Mouse (Mus musculus) MEL (cell line): ENCODE measurements around the gene Slc25a12.

ENCODE experiments used
- CTCF ChIP-seq, 3 experiments: IDR thresholded peaks in 2 of 3; conservative IDR thresholded peaks in 1 of 3; 2 replicates each; pipeline ENCODE4 v1.5.1; 2011 to 2012; ENCODE audit warnings: low read length in 3 of 3, low read depth in 2 of 3, mild to moderate bottlenecking in 2 of 3, improper control_type of control experiment in 1 of 3, inconsistent platforms in 1 of 3, mixed read lengths in 1 of 3, moderate library complexity in 1 of 3; ENCODE audit not compliant: control insufficient read depth in 1 of 3, insufficient read depth in 1 of 3, poor library complexity in 1 of 3, severe bottlenecking in 1 of 3
- POLR2A ChIP-seq, 2 experiments: IDR thresholded peaks; 2 replicates each; pipeline ENCODE4 v1.6.1; 2011 to 2012; ENCODE audit warnings: low read length in 2 of 2, mild to moderate bottlenecking in 2 of 2, control low read depth in 1 of 2, improper control_type of control experiment in 1 of 2, low read depth in 1 of 2, moderate library complexity in 1 of 2; ENCODE audit not compliant: control insufficient read depth in 1 of 2, insufficient read depth in 1 of 2, poor library complexity in 1 of 2
- RAD21 ChIP-seq: IDR thresholded peaks from 2 replicates; pipeline ENCODE4 v1.6.1; 2011; ENCODE audit warnings: mild to moderate bottlenecking, low read depth, low read length, improper control_type of control experiment

DNA sequence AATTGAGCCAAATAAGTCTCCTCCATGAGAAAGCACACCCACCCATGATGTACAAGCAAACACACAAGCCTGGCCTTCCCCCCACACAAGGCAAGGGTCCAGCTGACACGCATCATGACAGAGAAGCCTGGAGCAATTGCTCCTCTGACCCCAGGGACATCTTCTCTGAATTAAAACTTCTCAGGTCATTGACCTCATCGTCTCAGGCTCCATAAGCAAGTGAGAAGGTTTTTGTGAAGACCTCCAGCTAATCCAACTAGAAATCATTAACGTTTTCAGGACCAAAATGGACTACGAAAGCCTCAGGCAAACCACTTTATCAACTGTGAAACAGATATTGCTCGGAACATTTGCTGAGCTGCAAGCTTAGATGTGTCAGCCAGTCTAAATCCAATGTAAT lies 76.0 kb downstream of the Slc25a12 start:
- TF ChIP-seq POLR2A (IDR thresholded peaks at IDR 0.05; ENCODE audit: control insufficient read depth in 1 of 2, insufficient read depth in 1 of 2, low read depth in 1 of 2, low read length in 2 of 2, poor library complexity in 1 of 2) (no peak), CTCF (IDR thresholded peaks at IDR 0.05 in 2 of 3, conservative IDR thresholded peaks at IDR 0.05 in 1 of 3; ENCODE audit: control insufficient read depth in 1 of 3, insufficient read depth in 1 of 3, low read depth in 2 of 3, low read length in 3 of 3, poor library complexity in 1 of 3, severe bottlenecking in 1 of 3) (no peak), RAD21 (no peak)
